Mouse (Mus musculus): ENCODE results near the gene Flywch1. TPM values are rescaled to one million over a fixed set of nuclear protein-coding genes. Genes with fewer than 3 reads are reported as not detected.

Gene Flywch1
- total RNA-seq (2014; rRNA removed) (230 and 258 TPM in 2 replicates), polyA plus RNA-seq (2015; fragmentation: Nextera tagmentation; extraction: Ambion mirVana) (165 and 183 TPM in 2 replicates)

DNA sequence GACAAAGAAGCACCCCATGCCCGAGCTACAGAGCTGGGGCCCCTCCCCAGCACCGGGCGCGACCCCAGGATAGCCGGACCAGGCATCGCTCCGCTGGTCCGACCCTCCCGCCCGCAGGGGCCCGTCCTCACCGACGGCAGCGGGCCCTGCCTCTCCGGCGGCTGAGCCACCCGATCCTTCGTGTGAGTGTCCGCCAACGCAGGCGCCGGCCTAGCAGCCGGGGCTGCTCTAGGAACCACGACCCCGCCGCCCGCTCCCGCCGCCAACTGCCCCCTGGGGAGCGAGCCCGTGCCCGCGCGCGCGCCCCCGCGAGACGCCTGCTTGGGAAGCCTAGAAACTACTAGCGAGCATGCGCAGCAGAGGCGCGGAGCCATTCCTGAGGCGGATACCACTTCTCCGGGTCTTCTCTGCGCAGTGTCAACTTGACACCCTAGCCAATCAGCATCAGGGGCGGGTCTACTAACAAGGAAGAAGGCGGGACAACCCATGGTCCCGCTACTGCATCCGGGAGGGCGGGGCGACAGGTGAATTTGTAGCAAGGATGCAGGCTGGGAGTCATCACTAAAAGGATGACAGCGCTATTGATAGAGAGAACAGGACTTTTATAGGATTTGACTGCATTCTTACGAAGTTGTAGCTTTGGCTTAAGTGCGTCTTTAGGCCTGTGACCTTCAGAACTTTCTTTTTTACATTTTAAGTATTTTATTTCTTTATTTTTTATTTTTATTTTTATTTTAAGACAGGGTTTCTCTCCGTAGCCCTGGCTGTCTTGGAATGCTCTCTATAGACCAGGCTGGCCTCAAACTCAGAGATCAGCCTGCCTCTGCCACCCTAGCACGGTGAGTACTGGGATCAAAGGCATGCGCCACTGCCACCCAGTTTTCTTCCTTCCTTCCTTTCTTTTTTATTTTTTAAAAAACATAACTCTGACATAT, at the start of gene Flywch1:
TSS of gene Flywch1 (minus strand) at position 319 of the 935 bp plus-strand sequence.
- no peaks in the 10 kb centered on the region for H3K36me3 ChIP-seq (ENCODE audit: insufficient read depth, low read length)
- H3K4me1 ChIP-seq (ENCODE audit: insufficient read depth, low read length) = 0 out of 2 replicates have a peak, but pooled peaks cover 3% of the 10 kb centered on the region
- H3K27ac ChIP-seq = peak within 1 kb of the TSS; percentile 91
- peak within 1 kb of the TSS; percentile 70 for H3K4me2 ChIP-seq (ENCODE audit: low read depth, low read length)
- H3K9ac ChIP-seq (replicated peaks; ENCODE audit: low read length) = peak within 1 kb of the TSS; percentile 85
- ATAC-seq (peak; percentile 98), DNase-seq (ENCODE audit: low spot score) (peak; percentile 99)
- H3K9me3 ChIP-seq (ENCODE audit: low read length) = no peaks in the 10 kb centered on the region
- TF ChIP-seq CTCF (IDR thresholded peaks at IDR 0.05; ENCODE audit: low read depth) = no peak
- WGBS = 3% methylated on average over 56 of the region's 58 CpGs
- H3K27me3 ChIP-seq (ENCODE audit: insufficient read depth, low read length) = no peaks in the 10 kb centered on the region
- H3K4me3 ChIP-seq (ENCODE audit: low read length) = peak within 1 kb of the TSS; percentile 77

DNA sequence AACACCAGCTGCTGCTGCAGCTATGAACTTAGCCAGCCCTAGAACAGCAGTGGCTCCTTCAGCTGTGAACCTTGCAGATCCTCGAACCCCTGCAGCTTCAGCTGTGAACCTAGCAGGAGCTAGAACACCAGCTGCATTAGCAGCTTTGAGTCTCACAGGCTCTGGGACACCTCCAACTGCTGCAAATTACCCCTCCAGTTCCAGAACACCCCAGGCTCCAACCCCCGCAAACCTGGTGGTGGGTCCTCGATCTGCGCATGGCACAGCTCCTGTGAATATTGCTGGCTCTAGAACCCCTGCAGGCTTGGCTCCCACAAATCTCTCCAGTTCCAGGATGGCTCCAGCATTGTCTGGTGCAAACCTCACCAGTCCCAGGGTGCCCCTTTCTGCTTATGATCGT, 49.3 kb upstream of the Flywch1 start:
- DNase-seq (ENCODE audit: low spot score) = no peak
- 94% methylated on average over 5 of the region's 5 CpGs for WGBS
- TF ChIP-seq CTCF (IDR thresholded peaks at IDR 0.05; ENCODE audit: low read depth) = no peak

DNA sequence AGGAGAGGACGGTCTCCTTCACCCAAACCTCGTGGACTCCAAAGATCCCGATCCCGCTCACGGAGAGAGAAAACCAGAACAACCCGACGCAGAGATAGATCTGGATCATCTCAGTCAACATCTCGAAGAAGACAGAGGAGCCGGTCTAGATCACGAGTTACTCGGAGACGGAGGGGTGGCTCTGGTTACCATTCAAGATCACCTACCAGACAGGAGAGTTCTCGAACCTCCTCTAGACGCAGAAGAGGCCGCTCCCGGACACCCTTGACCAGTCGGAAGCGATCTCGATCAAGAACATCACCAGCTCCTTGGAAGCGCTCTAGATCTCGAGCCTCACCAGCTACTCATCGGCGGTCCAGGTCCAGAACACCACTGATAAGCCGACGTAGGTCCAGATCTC, 47.8 kb upstream of the Flywch1 start:
- Histone ChIP-seq H3K27me3 (ENCODE audit: insufficient read depth, low read length) (no peaks in the 10 kb centered on the region), H3K4me2 (ENCODE audit: low read depth, low read length) (no peak overlapping the region), H3K36me3 (ENCODE audit: insufficient read depth, low read length) (peaks cover 89% of the 10 kb centered on the region), H3K9ac (replicated peaks; ENCODE audit: low read length) (no peak overlapping the region), H3K4me3 (ENCODE audit: low read length) (no peak overlapping the region), H3K9me3 (ENCODE audit: low read length) (no peaks in the 10 kb centered on the region), H3K4me1 (ENCODE audit: insufficient read depth, low read length) (no peaks in the 10 kb centered on the region), H3K27ac (no peak overlapping the region)
- 98% methylated on average over 25 of the region's 25 CpGs for WGBS
- DNase-seq (ENCODE audit: low spot score) (no peak), ATAC-seq (no peak)
- no peak for TF ChIP-seq CTCF (IDR thresholded peaks at IDR 0.05; ENCODE audit: low read depth)

More for the DNA sequence above, 49.3 kb upstream of the Flywch1 start:
- no peaks in the 10 kb centered on the region for H3K27me3 ChIP-seq (ENCODE audit: insufficient read depth, low read length)
- H3K4me3 ChIP-seq (ENCODE audit: low read length) = no peak overlapping the region
- no peaks in the 10 kb centered on the region for H3K4me1 ChIP-seq (ENCODE audit: insufficient read depth, low read length)
- no peak overlapping the region for H3K4me2 ChIP-seq (ENCODE audit: low read depth, low read length)
- no peaks in the 10 kb centered on the region for H3K9me3 ChIP-seq (ENCODE audit: low read length)
- no peak overlapping the region for H3K9ac ChIP-seq (replicated peaks; ENCODE audit: low read length)
- no peak for ATAC-seq
- no peak overlapping the region for H3K27ac ChIP-seq
- H3K36me3 ChIP-seq (ENCODE audit: insufficient read depth, low read length) = peaks cover 94% of the 10 kb centered on the region

DNA sequence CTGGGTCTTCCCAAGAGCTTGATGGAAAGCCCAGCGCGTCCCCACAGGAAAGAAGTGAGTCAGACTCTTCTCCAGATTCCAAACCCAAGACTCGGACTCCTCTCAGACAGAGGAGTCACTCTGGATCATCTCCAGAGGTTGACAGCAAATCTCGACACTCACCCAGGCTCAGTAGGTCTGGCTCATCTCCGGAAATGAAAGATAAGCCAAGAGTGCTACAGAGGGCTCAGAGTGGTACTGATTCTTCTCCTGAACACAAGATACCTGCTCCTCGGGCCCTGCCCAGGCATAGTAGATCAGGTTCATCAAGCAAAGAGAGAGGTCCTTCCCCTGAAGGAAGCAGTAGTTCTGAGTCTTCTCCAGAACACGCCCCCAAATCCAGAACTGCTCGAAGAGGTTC, 47.2 kb upstream of the Flywch1 start:
- Histone ChIP-seq H3K27me3 (ENCODE audit: insufficient read depth, low read length) (no peaks in the 10 kb centered on the region), H3K4me3 (ENCODE audit: low read length) (no peak overlapping the region), H3K36me3 (ENCODE audit: insufficient read depth, low read length) (peaks cover 88% of the 10 kb centered on the region), H3K9ac (replicated peaks; ENCODE audit: low read length) (no peak overlapping the region), H3K4me2 (ENCODE audit: low read depth, low read length) (no peak overlapping the region), H3K27ac (no peak overlapping the region), H3K4me1 (ENCODE audit: insufficient read depth, low read length) (no peaks in the 10 kb centered on the region), H3K9me3 (ENCODE audit: low read length) (no peaks in the 10 kb centered on the region)
- no peak for ATAC-seq
- WGBS = 99% methylated on average over 8 of the region's 8 CpGs
- no peak for DNase-seq (ENCODE audit: low spot score)
- TF ChIP-seq CTCF (IDR thresholded peaks at IDR 0.05; ENCODE audit: low read depth) = no peak

DNA sequence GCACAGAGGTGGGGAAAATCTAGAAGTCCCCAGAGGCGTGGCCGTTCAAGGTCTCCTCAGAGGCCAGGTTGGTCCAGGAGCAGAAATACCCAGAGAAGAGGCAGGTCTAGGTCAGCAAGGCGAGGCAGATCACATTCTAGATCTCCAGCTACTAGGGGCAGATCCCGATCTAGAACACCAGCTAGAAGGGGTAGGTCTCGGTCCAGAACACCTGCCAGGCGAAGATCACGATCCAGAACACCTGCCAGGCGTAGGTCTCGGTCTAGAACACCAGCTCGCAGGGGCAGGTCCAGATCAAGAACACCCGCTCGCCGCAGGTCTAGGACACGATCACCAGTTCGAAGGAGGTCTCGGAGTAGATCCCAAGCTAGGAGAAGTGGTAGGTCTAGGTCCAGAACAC, 44.2 kb upstream of the Flywch1 start:
- Histone ChIP-seq H3K36me3 (ENCODE audit: insufficient read depth, low read length) (peaks cover 85% of the 10 kb centered on the region), H3K9me3 (ENCODE audit: low read length) (no peaks in the 10 kb centered on the region), H3K4me3 (ENCODE audit: low read length) (no peak overlapping the region), H3K9ac (replicated peaks; ENCODE audit: low read length) (no peak overlapping the region), H3K27ac (no peak overlapping the region), H3K4me1 (ENCODE audit: insufficient read depth, low read length) (no peaks in the 10 kb centered on the region), H3K27me3 (ENCODE audit: insufficient read depth, low read length) (no peaks in the 10 kb centered on the region), H3K4me2 (ENCODE audit: low read depth, low read length) (no peak overlapping the region)
- ATAC-seq (no peak), DNase-seq (ENCODE audit: low spot score) (no peak)
- no peak for TF ChIP-seq CTCF (IDR thresholded peaks at IDR 0.05; ENCODE audit: low read depth)
- WGBS = 97% methylated on average over 16 of the region's 16 CpGs

DNA sequence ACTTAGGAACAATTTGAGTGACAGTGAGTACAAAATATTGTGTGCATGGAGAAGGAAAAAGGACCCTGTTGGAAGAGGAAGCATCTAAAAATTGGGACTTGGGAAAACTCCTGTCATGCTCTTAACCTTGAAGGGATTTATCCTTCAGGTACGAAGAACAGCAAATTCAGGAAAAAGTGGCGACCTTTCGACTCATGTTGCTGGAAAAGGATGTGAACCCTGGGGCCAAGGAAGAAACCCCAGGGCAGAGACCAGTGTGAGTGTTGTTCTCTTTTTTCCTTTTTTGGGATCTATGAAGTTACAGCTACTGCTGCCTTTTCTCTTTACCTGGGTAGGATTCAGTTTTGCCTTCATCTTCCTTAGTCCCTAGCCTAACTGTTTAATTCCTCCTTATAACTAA, 36.5 kb upstream of the Flywch1 start:
- no peak overlapping the region for H3K4me3 ChIP-seq (ENCODE audit: low read length)
- WGBS = 91% methylated on average over 3 of the region's 3 CpGs
- no peaks in the 10 kb centered on the region for H3K9me3 ChIP-seq (ENCODE audit: low read length)
- TF ChIP-seq CTCF (IDR thresholded peaks at IDR 0.05; ENCODE audit: low read depth) = no peak
- no peak overlapping the region for H3K9ac ChIP-seq (replicated peaks; ENCODE audit: low read length)
- no peak overlapping the region for H3K27ac ChIP-seq
- H3K4me1 ChIP-seq (ENCODE audit: insufficient read depth, low read length) = peaks cover 19% of the 10 kb centered on the region
- H3K36me3 ChIP-seq (ENCODE audit: insufficient read depth, low read length) = peaks cover 43% of the 10 kb centered on the region
- DNase-seq (ENCODE audit: low spot score) (no peak), ATAC-seq (no peak)
- no peak overlapping the region for H3K4me2 ChIP-seq (ENCODE audit: low read depth, low read length)
- H3K27me3 ChIP-seq (ENCODE audit: insufficient read depth, low read length) = no peaks in the 10 kb centered on the region

DNA sequence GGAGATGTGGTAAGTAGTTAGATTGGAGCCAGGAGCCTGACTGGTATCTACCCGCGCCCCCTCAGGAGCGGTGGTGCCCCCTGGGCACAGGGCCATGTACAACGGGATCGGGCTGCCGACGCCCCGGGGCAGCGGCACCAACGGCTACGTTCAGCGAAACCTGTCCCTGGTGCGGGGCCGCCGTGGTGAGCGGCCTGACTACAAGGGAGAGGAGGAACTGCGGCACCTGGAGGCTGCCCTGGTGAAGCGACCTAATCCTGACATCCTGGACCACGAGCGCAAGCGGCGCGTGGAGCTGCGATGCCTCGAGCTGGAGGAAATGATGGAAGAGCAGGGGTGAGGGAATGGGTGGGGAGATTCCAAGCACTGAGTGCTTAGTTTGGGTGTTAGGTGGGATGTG, 35.5 kb upstream of the Flywch1 start:
- no peak for ATAC-seq
- no peaks in the 10 kb centered on the region for H3K27me3 ChIP-seq (ENCODE audit: insufficient read depth, low read length)
- H3K4me3 ChIP-seq (ENCODE audit: low read length) = no peak overlapping the region
- 71% methylated on average over 25 of the region's 25 CpGs for WGBS
- DNase-seq (ENCODE audit: low spot score) = no peak
- peaks cover 35% of the 10 kb centered on the region for H3K36me3 ChIP-seq (ENCODE audit: insufficient read depth, low read length)
- no peaks in the 10 kb centered on the region for H3K9me3 ChIP-seq (ENCODE audit: low read length)
- no peak overlapping the region for H3K9ac ChIP-seq (replicated peaks; ENCODE audit: low read length)
- H3K27ac ChIP-seq = no peak overlapping the region
- no peak for TF ChIP-seq CTCF (IDR thresholded peaks at IDR 0.05; ENCODE audit: low read depth)
- H3K4me2 ChIP-seq (ENCODE audit: low read depth, low read length) = peak overlapping the region; percentile 90
- peaks cover 19% of the 10 kb centered on the region for H3K4me1 ChIP-seq (ENCODE audit: insufficient read depth, low read length)
